Mouse (Mus musculus): ENCODE results near the gene Krt87. TPM values are rescaled to one million over a fixed set of nuclear protein-coding genes. Genes with fewer than 3 reads are reported as not detected.

The Krt87 gene
- polyA plus RNA-seq, 1 experiment from 2014 or later = not detected

- no peak overlapping the region for H3K4me2 ChIP-seq
- no peak overlapping the region for H3K9ac ChIP-seq
- no peaks in the 10 kb centered on the region for H3K9me3 ChIP-seq (replicated peaks)
- ATAC-seq (ENCODE audit: insufficient read depth) = no peak
- 51% methylated on average over 11 of the region's 11 CpGs for WGBS (ENCODE audit: insufficient replicate concordance)
- peaks cover 18% of the 10 kb centered on the region; the same call in 1 of the 2 replicates for H3K27me3 ChIP-seq
- no peak overlapping the region for H3K4me3 ChIP-seq (replicated peaks)
- H3K27ac ChIP-seq (replicated peaks) = no peak overlapping the region
- H3K36me3 ChIP-seq (replicated peaks) = no peaks in the 10 kb centered on the region
- no peaks in the 10 kb centered on the region for H3K4me1 ChIP-seq (replicated peaks)
These were observed 23.6 kb downstream of the Krt87 start for GRCm38 (mm10) chr15:101414807-101415565.

- no peak for ATAC-seq (ENCODE audit: insufficient read depth)
- no peaks in the 10 kb centered on the region for H3K36me3 ChIP-seq (replicated peaks)
- H3K4me2 ChIP-seq = no peak overlapping the region
- WGBS (ENCODE audit: insufficient replicate concordance) = 30% methylated on average over 7 of the region's 7 CpGs
- no peak overlapping the region for H3K4me3 ChIP-seq (replicated peaks)
- H3K27ac ChIP-seq (replicated peaks) = no peak overlapping the region
- no peaks in the 10 kb centered on the region for H3K4me1 ChIP-seq (replicated peaks)
- H3K9ac ChIP-seq = no peak overlapping the region
- H3K27me3 ChIP-seq = peaks cover 18% of the 10 kb centered on the region; the same call in 1 of the 2 replicates
- H3K9me3 ChIP-seq (replicated peaks) = no peaks in the 10 kb centered on the region
These were observed 24.5 kb downstream of the Krt87 start for GRCm38 (mm10) chr15:101413916-101414635.

DNA sequence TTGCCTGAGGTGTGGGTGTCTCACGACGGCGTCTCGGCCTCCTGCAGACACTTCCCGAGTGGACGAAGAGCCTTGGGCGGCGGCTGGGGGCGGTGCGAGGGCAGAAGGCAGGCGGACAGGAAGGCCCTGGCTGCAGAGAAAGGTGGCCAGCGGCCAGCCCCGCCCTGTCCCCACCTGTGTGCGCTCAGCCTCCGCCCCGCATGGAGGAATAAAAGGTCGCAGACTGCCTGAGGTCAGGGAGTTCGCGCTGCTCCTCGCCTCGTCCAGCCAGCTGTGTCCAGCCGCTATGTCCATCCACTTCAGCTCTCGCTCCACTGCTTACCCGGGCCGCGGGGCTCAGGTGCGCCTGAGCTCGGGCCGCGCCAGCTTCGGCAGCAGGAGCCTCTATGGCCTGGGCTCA, 26.4 kb downstream of the Krt87 start:
- 44% methylated on average over 31 of the region's 31 CpGs for WGBS (ENCODE audit: insufficient replicate concordance)
- H3K9me3 ChIP-seq (replicated peaks) = no peaks in the 10 kb centered on the region
- no peak overlapping the region for H3K4me2 ChIP-seq
- H3K36me3 ChIP-seq (replicated peaks) = no peaks in the 10 kb centered on the region
- no peaks in the 10 kb centered on the region for H3K4me1 ChIP-seq (replicated peaks)
- H3K27ac ChIP-seq (replicated peaks) = no peak overlapping the region
- no peak overlapping the region for H3K4me3 ChIP-seq (replicated peaks)
- no peak overlapping the region for H3K9ac ChIP-seq
- ATAC-seq (ENCODE audit: insufficient read depth) = no peak
- peaks cover 18% of the 10 kb centered on the region; the same call in 1 of the 2 replicates for H3K27me3 ChIP-seq

DNA sequence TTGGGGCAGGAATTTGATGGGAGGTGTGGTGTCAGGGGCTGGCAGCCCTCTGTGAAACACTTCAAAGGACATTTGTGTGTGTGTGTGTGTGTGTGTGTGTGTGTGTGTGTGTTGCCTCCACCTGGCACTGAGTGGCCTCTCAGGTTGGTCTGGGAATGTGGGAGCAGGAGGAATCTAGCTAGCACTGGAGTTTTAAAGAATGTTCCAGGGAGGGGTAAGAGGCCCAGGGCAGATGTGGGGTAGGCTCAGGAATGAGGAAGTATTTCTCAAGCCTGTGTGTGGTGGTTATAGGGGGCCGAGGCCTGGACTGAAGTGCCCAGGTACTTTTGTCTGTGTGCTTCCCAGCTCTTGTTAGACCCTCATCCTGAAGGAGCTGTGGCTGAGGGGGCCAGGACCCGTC, 27.8 kb downstream of the Krt87 start, which contains the start of gene Krt7:
TSS of gene Krt7 (plus strand) at position 269 of the 400 bp plus-strand sequence.
- Histone ChIP-seq H3K36me3 (replicated peaks) (no peaks in the 10 kb centered on the region), H3K4me3 (replicated peaks) (no peak within 1 kb of the TSS), H3K9ac (no peak within 1 kb of the TSS), H3K9me3 (replicated peaks) (no peaks in the 10 kb centered on the region), H3K4me2 (no peak within 1 kb of the TSS), H3K27ac (replicated peaks) (no peak within 1 kb of the TSS), H3K4me1 (replicated peaks) (no peaks in the 10 kb centered on the region), H3K27me3 (peaks cover 18% of the 10 kb centered on the region; the same call in 1 of the 2 replicates)
- WGBS (ENCODE audit: insufficient replicate concordance) = 8% methylated on average over 2 of the region's 2 CpGs
- no peak for ATAC-seq (ENCODE audit: insufficient read depth)

- Histone ChIP-seq H3K4me3 (replicated peaks) (no peak overlapping the region), H3K9ac (no peak overlapping the region), H3K4me2 (no peak overlapping the region), H3K27ac (replicated peaks) (no peak overlapping the region), H3K36me3 (replicated peaks) (no peaks in the 10 kb centered on the region), H3K4me1 (replicated peaks) (no peaks in the 10 kb centered on the region), H3K27me3 (no peaks in the 10 kb centered on the region), H3K9me3 (replicated peaks) (no peaks in the 10 kb centered on the region)
- ATAC-seq (ENCODE audit: insufficient read depth) = no peak
- WGBS (ENCODE audit: insufficient replicate concordance) = 66% methylated on average over 8 of the region's 8 CpGs
These were observed 40.3 kb downstream of the Krt87 start for GRCm38 (mm10) chr15:101398269-101398668.

DNA sequence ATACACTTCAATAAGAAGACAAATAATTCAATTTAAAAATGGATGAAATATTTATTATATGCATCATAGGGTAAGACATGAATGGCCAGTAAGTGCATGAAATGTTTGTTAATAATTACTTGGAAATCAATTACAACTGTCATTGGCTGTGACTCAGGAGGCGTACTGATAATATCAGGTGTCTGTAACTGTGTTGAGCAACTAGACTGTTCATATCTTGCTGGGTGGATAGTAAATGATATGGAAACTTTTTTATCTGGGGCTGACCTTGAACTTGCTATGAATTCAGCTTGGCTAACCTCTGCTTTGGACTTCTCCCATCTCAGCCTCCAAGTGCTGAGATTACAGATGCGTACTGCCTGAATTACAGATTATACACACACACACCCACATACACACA, 40.9 kb downstream of the Krt87 start:
- H3K9me3 ChIP-seq (replicated peaks) = no peaks in the 10 kb centered on the region
- no peak overlapping the region for H3K27ac ChIP-seq (replicated peaks)
- H3K4me3 ChIP-seq (replicated peaks) = no peak overlapping the region
- ATAC-seq (ENCODE audit: insufficient read depth) = no peak
- H3K9ac ChIP-seq = no peak overlapping the region
- H3K27me3 ChIP-seq = no peaks in the 10 kb centered on the region
- no peak overlapping the region for H3K4me2 ChIP-seq
- no peaks in the 10 kb centered on the region for H3K4me1 ChIP-seq (replicated peaks)
- H3K36me3 ChIP-seq (replicated peaks) = no peaks in the 10 kb centered on the region
- WGBS (ENCODE audit: insufficient replicate concordance) = 63% methylated on average over 2 of the region's 2 CpGs

DNA sequence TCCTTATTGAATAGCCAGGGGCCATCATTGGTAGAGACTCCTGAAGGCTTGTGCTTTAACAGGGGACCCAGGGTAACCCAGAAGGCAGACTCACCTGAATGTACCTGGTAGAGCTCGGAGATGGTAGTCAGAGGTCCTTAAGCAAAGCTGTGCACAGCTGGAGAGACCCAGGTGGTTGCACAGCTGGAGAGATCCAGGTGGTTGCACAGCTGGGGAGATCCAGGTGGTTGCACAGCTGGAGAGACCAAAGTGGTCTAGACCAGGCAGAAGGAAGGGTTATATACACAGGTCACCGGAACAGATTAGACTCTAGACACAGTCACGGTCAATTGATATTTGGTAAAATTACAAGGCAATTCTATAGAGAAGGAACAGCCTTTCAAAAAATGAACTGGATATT, 41.7 kb downstream of the Krt87 start:
- H3K4me2 ChIP-seq = no peak overlapping the region
- H3K9ac ChIP-seq = no peak overlapping the region
- no peaks in the 10 kb centered on the region for H3K4me1 ChIP-seq (replicated peaks)
- H3K27me3 ChIP-seq = no peaks in the 10 kb centered on the region
- no peak for ATAC-seq (ENCODE audit: insufficient read depth)
- H3K4me3 ChIP-seq (replicated peaks) = no peak overlapping the region
- H3K27ac ChIP-seq (replicated peaks) = no peak overlapping the region
- no peaks in the 10 kb centered on the region for H3K9me3 ChIP-seq (replicated peaks)
- WGBS (ENCODE audit: insufficient replicate concordance) = 71% methylated on average over 3 of the region's 3 CpGs
- H3K36me3 ChIP-seq (replicated peaks) = no peaks in the 10 kb centered on the region

DNA sequence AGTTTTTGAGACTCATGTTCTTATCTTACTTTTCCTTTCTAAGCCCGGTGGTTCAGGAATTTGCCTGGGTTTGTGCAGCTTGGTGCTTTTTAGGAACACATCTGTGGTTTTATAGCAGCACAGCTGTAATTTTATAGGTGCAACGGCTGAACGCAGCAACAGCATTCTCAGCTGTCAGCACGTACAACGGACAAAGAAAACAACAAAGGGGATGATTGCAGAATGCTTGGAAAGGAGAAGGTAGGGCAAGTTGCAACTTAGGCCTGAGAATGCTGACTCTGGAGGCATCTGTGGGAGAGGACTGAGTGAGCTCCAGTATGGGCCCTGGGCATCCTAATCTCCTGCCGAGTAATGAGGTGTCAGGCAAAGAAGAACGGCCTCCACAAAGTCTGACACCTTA, 42.1 kb downstream of the Krt87 start:
- Histone ChIP-seq H3K9ac (no peak overlapping the region), H3K9me3 (replicated peaks) (no peaks in the 10 kb centered on the region), H3K4me3 (replicated peaks) (no peak overlapping the region), H3K27me3 (no peaks in the 10 kb centered on the region), H3K4me2 (no peak overlapping the region), H3K36me3 (replicated peaks) (no peaks in the 10 kb centered on the region), H3K27ac (replicated peaks) (no peak overlapping the region), H3K4me1 (replicated peaks) (no peaks in the 10 kb centered on the region)
- no peak for ATAC-seq (ENCODE audit: insufficient read depth)
- WGBS (ENCODE audit: insufficient replicate concordance) = 55% methylated on average over 7 of the region's 7 CpGs

DNA sequence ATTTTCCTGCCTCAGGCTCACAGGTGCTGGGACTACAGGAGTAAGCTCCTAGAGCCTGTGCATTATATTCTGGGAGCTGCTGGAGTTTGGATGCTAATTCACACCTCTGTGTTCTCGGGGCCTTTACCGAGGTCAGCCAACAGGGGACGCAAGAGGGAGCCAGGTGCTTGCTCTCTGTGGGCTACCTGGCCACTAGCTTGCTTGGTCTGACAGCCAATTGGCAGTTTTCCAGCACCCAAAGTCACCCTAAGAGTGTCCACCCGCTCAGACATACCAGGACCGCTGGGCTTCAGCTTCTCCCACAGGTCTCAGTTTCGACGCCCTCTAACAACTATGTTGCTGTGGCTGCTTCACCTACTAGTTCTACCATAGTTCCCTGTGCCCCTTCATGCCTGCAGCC, 43.7 kb downstream of the Krt87 start:
- 54% methylated on average over 7 of the region's 7 CpGs for WGBS (ENCODE audit: insufficient replicate concordance)
- Histone ChIP-seq H3K4me3 (replicated peaks) (no peak overlapping the region), H3K9ac (no peak overlapping the region), H3K9me3 (replicated peaks) (no peaks in the 10 kb centered on the region), H3K4me2 (no peak overlapping the region), H3K36me3 (replicated peaks) (no peaks in the 10 kb centered on the region), H3K27me3 (no peaks in the 10 kb centered on the region), H3K4me1 (replicated peaks) (no peaks in the 10 kb centered on the region), H3K27ac (replicated peaks) (no peak overlapping the region)
- ATAC-seq (ENCODE audit: insufficient read depth) = no peak

DNA sequence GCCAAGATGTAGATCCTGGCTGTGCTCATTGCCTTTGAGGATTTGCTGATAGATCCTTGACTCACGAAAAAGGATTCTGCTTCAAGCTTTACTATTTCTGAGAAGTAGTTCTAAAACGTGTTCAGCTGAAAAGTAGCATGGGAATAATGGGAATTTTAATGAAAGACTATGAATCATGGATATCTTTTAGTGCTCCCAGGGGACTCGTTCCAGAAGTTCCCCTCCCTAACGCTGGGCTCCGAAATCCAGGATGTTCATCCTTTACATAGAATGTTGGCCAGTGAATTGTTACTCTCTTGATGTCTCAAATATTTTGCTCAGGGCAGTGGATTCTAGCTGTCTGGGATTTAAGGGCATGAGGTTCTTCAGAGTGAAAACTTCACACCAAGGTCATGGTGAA, 46.4 kb downstream of the Krt87 start:
- ATAC-seq (ENCODE audit: insufficient read depth) = no peak
- 65% methylated on average over 5 of the region's 5 CpGs for WGBS (ENCODE audit: insufficient replicate concordance)
- H3K4me1 ChIP-seq (replicated peaks) = no peaks in the 10 kb centered on the region

GRCm38 (mm10) chr15:101390203-101390602, 48.4 kb downstream of the Krt87 start:
- H3K36me3 ChIP-seq (replicated peaks) = no peaks in the 10 kb centered on the region
- no peak overlapping the region for H3K4me2 ChIP-seq
- no peak for ATAC-seq (ENCODE audit: insufficient read depth)
- no peak overlapping the region for H3K9ac ChIP-seq
- no peak overlapping the region for H3K27ac ChIP-seq (replicated peaks)
- no peaks in the 10 kb centered on the region for H3K27me3 ChIP-seq
- no peaks in the 10 kb centered on the region for H3K4me1 ChIP-seq (replicated peaks)
- no peak overlapping the region for H3K4me3 ChIP-seq (replicated peaks)
- 65% methylated on average over 5 of the region's 5 CpGs for WGBS (ENCODE audit: insufficient replicate concordance)
- no peaks in the 10 kb centered on the region for H3K9me3 ChIP-seq (replicated peaks)

More for the DNA sequence above, 46.4 kb downstream of the Krt87 start:
- Histone ChIP-seq H3K9me3 (replicated peaks) (no peaks in the 10 kb centered on the region), H3K36me3 (replicated peaks) (no peaks in the 10 kb centered on the region), H3K27ac (replicated peaks) (no peak overlapping the region), H3K27me3 (no peaks in the 10 kb centered on the region), H3K9ac (no peak overlapping the region), H3K4me2 (no peak overlapping the region), H3K4me3 (replicated peaks) (no peak overlapping the region)

Data from liver, embryonic 15.5 days (tissue).